Mouse (Mus musculus) CD4-positive, CD25-positive, alpha-beta regulatory T cell, adult 4 months (primary cell): Measurements from ENCODE around the gene Rtcb. TPM values are rescaled to one million over a fixed set of nuclear protein-coding genes. Genes with fewer than 3 reads are reported as not detected.

Source experiments
- ATAC-seq: one replicate; pipeline ENCODE4 v1.8.0; 2017
- polyA plus RNA-seq, 2 experiments: library from polyadenylated mRNA; unstranded; fragments of 100-300 nt; shearing (Covaris generic); gene quantifications; one replicate each; pipeline ENCODE4 v1.2.1; 2017

The Rtcb gene
- polyA plus RNA-seq: 100 to 1,000 TPM; 169 to 193 TPM

DNA sequence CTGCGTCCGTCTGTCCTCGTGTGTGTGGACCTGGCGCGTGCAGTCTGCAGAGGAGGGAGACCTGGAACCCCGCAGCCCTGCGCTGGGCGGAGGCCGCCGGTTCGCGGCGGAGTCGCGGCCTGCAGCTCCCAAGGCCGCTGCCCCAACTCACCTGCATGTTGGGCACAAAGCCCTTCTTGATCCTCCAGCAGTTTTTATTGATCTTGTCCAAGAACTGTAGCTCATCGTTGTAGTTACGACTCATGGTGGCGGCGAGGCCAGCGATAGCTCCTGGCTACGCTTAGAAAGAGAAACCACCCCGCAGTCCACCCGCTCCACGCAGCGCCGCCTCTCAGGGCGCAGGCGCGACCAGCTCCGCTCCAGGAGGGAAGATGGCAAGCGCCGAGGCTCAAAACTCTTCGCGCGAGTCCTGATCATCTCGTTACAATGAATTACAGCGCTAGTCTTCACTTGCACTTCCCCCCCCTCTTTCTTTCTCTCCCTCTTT lies at the start of gene Rtcb:
Gene Rtcb (minus strand): TSS at position 360 of the 487 bp plus-strand sequence.
- peak; percentile 96 for ATAC-seq

DNA sequence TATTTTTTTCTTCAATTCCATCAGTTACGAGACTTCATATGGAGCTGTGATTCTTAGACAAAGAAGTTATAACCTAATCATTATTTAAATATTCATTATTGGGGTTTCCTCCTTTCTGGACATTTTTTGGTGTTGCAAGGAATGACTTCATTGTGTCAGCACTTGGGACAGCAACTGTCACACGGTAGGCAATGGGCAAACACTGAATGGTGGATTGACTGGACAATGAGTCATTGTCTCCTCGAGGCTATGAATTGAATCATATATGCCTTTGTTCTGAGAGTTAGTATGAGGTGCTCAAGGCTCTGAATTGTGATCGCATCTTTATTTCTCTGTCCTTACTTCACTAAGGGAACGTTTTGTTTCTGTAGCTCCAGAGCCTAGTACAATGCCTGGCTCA lies 48.8 kb upstream of the Rtcb start:
- no peak for ATAC-seq

DNA sequence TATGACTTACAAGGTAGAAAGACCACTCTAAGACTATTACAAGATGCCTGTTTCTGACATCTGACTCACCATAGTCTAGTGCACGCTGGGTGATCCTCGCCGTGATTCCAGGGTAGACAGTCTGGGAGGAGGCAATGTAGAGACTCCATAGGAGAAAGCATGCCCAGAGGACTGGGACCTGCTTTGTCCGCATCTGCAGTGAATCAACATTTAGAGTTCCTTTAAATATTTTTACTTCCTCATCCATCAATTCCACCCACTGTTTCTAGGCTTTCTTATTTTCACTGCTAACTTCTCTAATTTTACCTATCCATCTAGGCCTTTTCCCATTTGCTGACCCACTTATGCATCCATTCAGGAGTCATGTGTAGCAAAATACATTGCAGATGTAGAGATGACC lies 42.8 kb upstream of the Rtcb start:
- no peak for ATAC-seq

DNA sequence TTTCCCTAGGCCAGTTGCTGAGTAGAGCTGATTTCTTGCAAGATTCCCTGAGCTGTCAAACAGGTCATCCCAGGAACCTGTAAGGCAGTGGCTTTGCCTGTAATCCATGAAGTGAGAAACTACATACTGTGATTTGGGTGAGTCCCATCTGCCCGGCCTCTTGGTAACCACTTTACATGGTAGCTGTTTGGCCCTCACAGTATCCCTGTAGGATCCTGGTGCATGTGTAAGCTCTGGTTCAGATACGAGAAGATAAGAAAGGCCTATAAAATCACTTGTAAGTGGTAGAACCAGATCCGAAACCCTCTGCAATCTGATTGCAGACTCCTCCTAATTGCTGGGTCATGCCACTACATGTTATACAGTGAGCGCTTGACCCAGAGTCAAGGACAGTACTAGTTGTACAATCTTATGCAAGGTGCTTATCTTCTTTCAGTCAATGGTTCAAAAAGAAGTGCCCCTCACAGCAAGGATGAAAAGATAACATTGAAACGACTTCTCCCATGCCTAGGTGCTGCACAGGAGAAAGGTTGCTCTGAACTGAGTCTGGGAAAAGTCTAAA lies 37.0 kb upstream of the Rtcb start:
- no peak for ATAC-seq

DNA sequence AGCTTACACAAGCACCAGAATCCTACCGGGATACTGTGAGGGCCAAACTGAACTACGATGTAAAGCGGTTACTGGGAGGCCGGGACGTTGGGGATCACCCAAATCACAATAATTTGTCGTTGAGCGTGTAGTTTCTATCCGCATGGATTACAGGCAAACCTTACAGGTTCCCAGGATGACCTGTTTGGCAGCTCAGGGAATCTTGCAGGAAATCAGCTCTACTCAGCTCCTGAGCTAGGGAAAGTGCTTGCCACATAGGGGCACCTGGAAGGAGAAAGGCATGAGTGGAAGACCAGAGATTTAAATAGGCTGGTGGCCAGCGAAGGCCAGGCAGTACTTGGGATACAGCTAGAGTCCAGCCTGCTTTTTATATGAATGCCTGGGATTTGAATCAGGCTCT lies 36.2 kb upstream of the Rtcb start:
- no peak for ATAC-seq

DNA sequence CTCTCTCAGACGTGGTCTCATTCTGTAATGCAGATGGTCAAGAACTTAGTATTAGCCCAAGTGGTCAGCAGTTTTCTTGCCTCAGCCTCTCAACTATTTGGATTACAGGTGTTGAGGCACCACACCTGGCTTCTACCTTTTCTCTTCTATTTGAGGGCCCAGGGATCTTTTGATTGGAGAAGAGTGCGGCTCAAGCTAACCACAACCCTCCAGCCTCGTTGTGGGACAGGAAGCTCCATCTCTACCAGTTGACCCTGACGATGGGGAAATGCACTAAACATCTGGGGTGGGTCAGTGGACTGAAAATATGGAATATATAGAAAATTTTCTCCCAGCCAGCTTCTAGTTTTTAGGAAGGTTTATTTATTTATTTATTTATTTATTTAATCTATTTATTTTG lies 34.8 kb upstream of the Rtcb start:
- ATAC-seq: no peak

DNA sequence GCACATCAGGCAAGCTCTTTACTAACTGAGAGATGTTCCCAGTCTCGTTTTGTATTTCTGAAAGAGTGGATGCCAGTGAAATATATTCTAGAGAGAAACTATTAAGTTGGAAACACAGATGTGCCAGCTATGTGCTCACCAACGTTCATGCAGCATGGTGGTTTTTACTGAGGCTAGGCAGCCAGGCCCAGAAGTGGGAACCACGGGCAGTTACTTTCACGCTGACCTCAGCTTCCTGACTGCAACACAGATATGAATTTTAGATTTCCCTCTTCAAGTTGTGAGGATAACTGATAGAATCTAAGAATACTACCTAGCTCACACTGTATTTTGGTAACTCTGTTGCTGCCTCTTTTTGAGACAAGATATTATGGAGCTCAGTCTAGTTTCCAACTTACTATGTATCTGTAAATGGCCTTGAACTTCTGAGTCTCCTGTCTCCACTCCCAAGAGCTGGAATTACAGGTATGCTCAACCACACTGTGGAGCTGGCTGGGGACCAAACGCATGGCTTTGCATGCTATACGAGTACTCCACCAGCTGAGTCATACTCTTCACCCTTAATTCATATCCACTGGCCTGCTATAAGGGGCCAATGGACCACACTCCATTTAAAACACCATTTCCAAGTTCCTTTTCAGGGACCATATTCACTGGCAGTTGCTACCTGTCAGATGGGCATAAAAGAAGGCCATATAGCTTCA lies 31.9 kb upstream of the Rtcb start:
- ATAC-seq: no peak

DNA sequence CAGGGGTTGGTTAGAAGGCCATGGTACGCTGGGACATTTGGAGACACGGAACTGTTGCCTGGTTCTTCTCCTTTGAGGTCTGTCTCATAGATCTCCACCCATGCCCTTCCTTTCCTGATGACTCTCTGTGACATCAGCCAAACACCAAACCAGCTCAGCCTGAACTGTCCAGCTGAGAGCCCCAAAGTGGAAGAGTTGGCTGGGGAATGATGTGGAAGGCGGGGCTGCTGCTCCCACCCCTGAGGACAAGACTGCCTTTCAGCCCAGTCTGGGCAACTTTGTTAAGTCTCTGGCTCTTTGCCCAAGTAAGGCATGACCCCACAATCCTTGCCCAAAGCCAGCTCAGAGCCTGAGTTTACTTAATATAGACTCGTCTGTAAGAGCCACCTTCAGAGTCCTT lies 15.3 kb upstream of the Rtcb start:
- ATAC-seq: no peak

DNA sequence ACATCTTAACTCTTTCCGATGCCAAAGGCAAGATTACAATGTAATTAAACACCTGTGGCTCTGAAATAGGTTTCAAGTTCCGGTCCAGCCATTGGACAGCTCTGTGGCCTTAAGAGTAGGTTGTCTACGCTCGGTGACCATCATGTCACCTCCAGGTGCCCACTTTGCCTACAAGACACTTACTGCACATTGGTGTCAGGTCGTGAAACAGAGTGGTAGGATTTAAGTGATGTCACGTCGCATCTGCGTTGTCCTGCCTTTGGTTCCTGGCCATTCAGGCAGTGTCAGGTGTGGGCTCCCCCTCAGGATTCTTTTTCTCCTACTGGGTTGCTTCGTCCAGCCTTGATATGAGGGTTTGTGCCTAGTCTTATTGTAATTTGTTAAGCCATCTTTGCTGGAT lies 14.2 kb upstream of the Rtcb start:
- ATAC-seq: no peak

DNA sequence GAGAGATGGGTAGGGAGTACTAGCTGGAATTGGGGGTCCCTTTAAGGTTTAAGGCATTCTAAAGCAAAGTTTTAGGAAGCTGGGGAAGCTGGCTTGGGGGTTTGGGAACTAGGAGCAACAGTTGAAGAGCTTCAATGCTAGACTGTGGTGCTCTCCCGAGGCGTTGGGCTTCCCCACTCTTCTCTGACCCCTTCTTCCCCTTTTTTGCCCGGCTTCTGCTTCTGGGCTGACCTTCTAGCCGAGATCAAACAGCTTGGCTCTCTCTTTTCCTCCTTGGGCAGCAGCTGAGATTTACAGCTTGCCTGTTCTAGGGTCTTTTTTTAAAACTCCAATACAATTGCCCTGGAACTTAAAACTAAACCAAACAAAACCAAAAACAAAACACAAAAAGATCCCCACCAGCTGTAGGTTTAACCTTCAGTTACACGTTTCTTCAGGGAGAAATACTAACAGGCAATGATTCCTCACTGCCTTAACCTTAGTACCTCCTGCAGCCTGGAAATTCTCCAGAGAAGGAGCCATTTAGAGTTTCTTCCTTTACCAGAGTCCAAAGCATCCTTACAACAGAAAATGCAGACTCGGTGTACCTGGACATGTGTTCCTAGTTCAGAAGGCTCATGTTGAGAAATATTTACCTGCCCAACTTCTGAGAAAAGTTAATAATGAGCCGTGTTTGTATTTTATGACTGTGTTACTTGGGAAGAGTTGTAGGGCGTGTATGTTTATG lies 12.4 kb upstream of the Rtcb start:
- no peak for ATAC-seq

DNA sequence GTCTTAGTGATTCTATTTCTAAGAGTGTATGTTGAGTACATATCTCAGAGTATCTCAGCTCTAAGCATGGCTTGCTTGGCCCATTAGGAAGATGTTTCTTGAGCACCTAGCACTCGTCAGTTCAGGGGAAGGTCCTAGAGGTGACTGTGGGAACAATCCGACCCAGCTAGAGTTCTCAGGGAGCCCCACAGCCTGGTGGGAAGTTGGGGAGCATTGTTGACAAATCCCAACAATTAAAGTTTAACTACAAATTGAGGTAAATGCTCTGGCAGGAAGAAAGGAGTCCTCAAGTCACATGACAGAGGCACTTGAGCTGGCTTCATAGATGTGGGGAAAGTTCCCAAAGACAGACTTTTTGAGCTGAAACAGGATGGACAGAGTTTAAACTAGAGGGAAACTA lies 11.1 kb upstream of the Rtcb start:
- no peak for ATAC-seq

DNA sequence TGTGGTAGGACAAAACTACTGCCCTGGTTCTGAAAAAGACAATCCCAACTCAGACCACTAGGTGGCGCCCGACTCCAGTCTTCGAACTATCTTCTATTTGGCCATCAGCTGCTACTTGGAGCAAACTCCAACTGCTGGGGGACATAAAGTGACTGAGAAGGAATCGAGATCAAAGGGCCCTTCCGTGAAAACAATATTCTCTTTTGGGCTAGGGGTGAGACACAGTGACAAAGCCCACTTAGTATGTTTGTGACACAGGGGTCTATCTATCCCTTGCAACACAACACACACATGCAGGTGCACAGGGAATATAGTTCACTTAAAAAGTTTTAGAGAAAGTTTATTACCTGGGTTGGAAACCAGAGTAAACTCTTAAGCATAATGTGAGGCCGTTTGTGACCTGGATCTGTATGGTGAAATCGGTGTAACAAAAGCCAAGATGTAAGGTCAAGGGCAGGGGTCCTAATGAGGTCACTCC lies 10.6 kb upstream of the Rtcb start:
- ATAC-seq: peak; percentile 68

DNA sequence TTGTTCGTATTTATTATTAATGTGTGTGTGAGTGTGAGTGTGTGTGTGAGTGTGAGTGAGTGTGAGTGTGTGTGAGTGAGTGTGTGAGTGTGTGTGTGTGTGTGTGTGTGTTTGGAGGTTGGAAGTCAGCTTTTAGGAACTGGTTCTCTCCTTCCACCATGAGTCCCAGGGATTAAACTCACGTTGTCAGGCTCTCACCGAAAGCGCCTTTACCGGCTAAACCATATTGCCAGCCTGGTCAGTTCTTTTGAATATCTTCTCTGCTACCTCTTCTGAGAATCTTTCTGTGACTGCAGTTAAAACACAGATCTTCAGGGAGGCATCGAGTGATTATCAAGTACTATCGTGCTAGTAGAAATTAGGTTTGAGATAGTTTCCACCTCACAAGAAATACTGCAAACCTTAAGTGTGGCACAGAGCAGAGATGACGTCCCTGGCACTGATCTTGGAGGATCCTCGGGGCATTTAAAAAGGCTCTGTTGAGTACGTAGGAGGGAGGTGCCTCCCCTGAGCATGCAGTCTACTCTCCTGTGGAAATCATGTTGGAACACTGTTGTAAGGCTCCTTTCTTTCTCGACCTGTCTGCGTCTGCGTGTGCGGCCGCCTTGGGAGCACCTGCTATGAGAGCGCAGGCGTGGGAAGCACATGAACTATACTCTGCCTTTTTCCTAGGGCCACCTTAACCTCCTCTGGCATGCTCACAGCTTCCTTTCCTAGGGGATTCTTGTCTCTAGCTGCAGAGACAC lies 10.0 kb upstream of the Rtcb start:
- no peak for ATAC-seq

DNA sequence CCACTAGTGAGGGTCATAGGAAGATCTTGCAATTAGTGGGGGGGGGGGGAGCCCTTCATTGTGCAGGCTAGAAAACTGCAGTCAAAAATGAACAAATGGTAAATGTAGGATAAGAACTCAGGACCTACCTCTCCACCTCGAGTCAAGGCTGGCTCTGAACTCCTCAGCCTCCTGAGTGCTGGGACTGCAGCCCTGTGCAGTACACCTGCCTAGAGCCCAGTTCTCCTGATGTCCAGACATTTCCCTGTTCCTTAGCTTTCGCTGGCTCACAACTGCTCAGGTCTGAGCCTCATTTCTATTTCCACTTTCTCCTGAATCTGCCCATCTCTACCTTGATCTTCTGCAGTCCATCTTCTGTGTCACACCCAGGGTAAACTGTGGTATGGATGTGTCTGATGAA lies 8.9 kb upstream of the Rtcb start:
- no peak for ATAC-seq

DNA sequence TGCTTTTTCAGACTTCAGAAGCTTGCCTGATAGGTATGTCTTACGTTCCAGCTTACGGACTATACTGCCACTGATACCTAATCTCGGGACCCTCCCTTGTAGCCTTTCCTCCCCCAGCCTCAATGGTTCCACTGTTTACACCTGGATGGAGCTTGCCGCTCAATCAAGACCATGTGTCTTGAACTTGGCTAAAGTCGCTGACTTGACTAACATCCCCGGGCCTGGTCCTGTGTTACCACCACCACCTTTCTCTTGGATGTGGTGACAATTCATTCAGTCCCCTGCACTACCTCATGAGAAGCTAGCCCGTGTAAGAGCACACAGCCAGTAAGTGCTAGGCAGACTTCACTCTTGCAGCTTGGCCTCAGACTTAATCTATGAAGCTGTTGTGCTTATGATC lies 6.7 kb upstream of the Rtcb start:
- no peak for ATAC-seq

DNA sequence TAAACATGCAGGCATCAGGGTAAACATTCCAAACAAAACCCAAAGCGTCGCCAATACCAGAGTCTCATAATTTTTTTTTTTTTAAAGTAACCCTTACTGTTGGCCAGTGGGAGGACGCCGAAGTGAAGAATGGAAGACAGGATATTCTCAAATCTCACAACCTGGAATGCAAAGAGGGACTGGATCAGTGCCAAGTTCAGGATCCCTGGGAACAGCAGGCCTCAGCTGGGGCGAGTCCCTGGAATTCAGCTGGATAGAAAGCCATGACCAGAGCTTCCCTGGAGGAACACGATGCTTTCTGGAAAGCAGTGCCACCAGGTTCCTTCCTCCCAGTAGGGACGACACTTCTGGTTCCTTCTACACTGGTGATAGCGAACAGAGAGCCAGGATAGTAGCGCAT lies 5.3 kb upstream of the Rtcb start:
- ATAC-seq: no peak

DNA sequence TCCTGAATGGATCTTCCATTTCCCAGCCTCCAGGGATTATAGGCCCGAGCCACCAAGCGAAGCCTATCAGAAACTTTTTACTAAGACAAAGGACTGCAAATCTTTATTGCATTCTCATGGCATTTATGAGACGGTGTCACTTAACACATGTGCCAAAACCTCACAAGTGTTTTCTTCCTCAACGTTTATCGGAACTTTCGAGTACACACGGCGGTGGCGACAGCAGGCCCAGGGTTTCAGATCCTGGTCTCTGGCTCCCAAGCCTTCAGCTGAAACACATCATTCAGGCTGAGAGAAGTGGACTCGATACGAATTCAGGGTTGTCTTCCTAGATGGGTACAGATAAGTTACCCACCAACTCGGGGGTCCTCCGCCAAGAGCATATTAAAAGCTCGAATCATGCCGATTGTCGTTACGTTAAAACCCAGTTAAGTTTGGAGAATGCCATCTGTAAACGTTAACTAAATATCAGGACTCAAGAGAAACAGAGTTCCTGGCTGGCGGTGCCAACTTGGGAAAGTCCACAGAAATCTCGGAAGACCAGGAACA lies 678 bp downstream of the Rtcb start:
- ATAC-seq: no peak

DNA sequence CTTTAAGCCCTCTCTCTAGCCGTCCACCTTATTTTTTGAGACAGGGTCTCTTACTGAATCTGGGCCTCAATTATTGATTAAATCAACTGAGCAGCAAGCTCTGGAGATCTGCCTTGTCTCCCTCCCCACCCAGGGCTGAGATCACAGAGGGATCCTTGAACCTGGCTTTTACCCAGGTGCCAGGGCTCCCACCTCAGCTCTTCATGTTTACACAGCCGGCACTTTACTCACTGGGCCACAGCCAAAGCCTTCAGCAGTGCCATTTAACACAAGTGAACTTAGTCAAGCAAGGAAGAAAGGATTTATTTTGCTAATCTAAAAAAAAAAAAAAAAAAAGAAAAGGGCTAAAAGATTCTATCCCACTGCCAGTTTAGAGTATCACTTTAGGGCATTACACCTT lies 3.2 kb downstream of the Rtcb start:
- ATAC-seq: no peak

DNA sequence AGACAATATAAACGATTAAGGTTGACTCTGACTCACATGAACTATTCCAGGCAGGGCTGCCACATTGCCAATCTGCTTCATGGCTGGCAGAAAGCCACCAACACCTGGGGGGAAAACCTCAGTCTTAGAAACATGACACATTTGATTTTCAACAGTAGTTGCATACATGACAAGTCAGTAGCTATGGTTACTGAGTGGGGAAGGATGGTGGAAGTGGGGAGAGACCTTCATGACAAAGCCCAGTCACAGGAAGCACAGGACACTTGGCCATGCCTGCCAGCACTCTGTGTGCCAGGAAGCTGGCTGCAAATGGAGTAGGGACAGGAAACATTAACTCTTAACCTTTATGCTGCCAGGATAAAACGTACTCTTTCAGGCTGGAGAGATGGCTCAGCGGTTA lies 4.2 kb downstream of the Rtcb start:
- no peak for ATAC-seq

DNA sequence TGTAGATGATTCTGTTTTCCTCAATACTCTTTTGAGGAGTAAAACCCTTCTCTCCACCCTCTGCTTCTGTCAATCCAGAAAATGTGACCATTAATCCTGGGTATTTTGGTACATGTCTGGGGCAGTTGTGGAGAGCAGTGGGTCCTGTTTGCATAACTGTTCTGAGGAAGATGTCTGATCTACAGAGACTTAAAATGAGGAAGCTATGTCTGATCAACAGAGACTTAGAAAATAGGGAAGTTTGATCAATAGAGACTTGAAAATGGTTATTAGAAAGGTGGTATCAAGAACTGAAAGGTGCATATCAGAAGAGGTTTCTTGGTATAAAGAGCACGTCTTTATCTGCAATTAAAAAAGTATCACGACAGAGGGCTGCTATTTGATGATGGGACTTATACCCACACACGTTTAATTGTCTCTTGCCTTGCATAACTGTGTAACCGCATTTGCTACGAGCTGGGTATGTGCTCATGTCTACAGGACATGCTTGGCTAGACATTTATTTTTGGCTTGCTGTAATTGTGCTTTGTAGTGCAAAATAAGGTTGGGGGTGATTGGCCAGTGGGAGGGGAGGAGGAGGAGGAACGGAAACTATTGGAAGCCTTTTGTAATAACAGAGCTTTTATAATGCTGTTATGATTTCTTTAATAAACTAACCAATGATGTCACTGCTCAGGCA lies 5.7 kb downstream of the Rtcb start:
- ATAC-seq: no peak

DNA sequence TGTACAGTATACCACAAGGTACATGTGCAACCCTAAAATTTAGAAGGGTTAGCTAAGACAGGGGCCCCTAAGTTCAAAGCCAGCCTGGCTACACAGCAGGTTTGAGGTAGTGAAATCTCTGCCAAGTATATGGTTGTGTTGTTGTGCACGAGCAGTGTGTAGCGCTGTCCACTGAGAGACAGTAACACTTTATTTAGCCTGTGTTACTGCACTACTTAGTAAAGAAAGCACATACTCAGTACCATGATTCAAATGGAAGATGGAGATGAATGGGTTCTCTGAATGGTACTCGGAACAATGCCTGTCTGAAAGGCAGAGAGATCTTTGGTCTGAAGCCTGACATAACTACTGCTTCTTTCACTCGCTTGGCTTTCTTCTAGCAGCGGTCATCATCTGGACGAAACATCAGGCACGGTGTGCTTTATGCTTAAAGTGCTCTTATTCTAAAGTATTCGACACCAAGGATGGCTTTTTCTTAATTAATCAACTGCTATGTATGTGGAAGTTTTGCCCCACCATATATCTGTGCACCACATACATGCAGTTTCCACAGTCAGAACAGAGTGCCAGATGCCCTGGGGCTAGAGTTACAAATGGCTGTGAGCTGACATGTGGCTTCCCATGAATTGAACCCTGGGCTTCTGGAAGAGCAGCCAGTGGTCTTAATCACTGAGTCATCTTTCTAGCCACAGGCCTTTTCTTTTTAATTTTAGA lies 9.0 kb downstream of the Rtcb start:
- ATAC-seq: no peak
